Mouse (Mus musculus) lung, embryonic 15.5 days (tissue): ENCODE data around the gene Eci1. TPM values are rescaled to one million over a fixed set of nuclear protein-coding genes. Genes with fewer than 3 reads are reported as not detected.
A peak's percentile ranks its signal among the peaks of the same experiment; 100 is the strongest.

Experiments used
- ATAC-seq: fragments of 200-750 bp; cut with Nextera tagmentation; 2 replicates; pipeline ENCODE4 v1.8.0; 2017; ENCODE audit warnings: moderate number of reproducible peaks, borderline replicate concordance; ENCODE audit not compliant: low FRiP score, low TSS enrichment; ENCODE audit errors: extremely low read depth
- H3K27ac ChIP-seq: fragments of 300-500 bp; sonication (generic); 2 replicates; pipeline ENCODE4 v1.5.1; 2015; ENCODE audit warnings: moderate library complexity, mild to moderate bottlenecking, inconsistent platforms
- H3K27me3 ChIP-seq: fragments of 300-500 bp; sonication (generic); 2 replicates; pipeline ENCODE4 v1.6.1; 2015; ENCODE audit warnings: inconsistent platforms
- H3K36me3 ChIP-seq: fragments of 300-500 bp; sonication (generic); 2 replicates; pipeline ENCODE4 v1.6.1; 2015; ENCODE audit warnings: inconsistent platforms
- H3K4me1 ChIP-seq: fragments of 300-500 bp; sonication (generic); 2 replicates; pipeline ENCODE4 v1.6.1; 2015; ENCODE audit warnings: inconsistent platforms
- H3K4me2 ChIP-seq: fragments of 300-500 bp; sonication (generic); 2 replicates; pipeline ENCODE4 v1.6.1; 2015; ENCODE audit warnings: inconsistent platforms, mild to moderate bottlenecking, moderate library complexity
- H3K4me3 ChIP-seq: fragments of 300-500 bp; sonication (generic); 2 replicates; pipeline ENCODE4 v1.5.1; 2015; ENCODE audit warnings: mild to moderate bottlenecking, inconsistent platforms
- H3K9ac ChIP-seq: fragments of 300-500 bp; sonication (generic); 2 replicates; pipeline ENCODE4 v1.6.1; 2015; ENCODE audit warnings: inconsistent platforms
- H3K9me3 ChIP-seq: fragments of 300-500 bp; sonication (generic); 2 replicates; pipeline ENCODE4 v1.6.1; 2016; ENCODE audit warnings: inconsistent platforms
- WGBS: fragments of 180-500 bp; shearing (Covaris S2); methylation state at CpG from one replicate; pipeline ENCODE4 v1.1.7; 2015; 5-methylcytosine and 5-hydroxymethylcytosine counted together
- polyA plus RNA-seq: library from polyadenylated mRNA; unstranded; fragments of >200 nt; fragmentation: Nextera tagmentation; extraction: Ambion mirVana; gene quantifications from 2 replicates; pipeline ENCODE4 v1.2.1, GENCODE M21; 2015

Gene Eci1
- polyA plus RNA-seq, 1 experiment from 2014 or later = 90.4 TPM

GRCm38 (mm10) chr17:24488662-24489264 lies 62.3 kb downstream of the Eci1 start:
- Histone ChIP-seq H3K9me3 (no peaks in the 10 kb centered on the region), H3K36me3 (no peaks in the 10 kb centered on the region), H3K4me2 (peak overlapping the region; percentile 100), H3K27ac (no peak overlapping the region), H3K27me3 (peaks cover 44% of the 10 kb centered on the region), H3K4me3 (peak overlapping the region; percentile 54), H3K4me1 (peaks cover 13% of the 10 kb centered on the region), H3K9ac (peak overlapping the region; percentile 57)
- ATAC-seq = peak; percentile 66
- WGBS = 0% methylated on average over 29 of the region's 81 CpGs

Other genes starting within 250 kb of the Eci1 start
- 4.7 and 5.4 TPM in 2 replicates for gene Tbc1d24, start 221.1 kb upstream of the Eci1 start, polyA plus RNA-seq
- 6.1 and 6.7 TPM in 2 replicates for gene Ntn3, start 217.1 kb upstream of the Eci1 start, polyA plus RNA-seq
- 11.5 and 12.4 TPM in 2 replicates for gene Tedc2, start 205.8 kb upstream of the Eci1 start, polyA plus RNA-seq
- 71.7 and 77.0 TPM in 2 replicates for gene Ccnf, start 175.2 kb upstream of the Eci1 start, polyA plus RNA-seq
- gene Abca17, start 75.6 kb upstream of the Eci1 start, polyA plus RNA-seq = 0.21 and 0.35 TPM in 2 replicates
- 18.2 and 23.1 TPM in 2 replicates for gene Abca3, start 74.7 kb upstream of the Eci1 start, polyA plus RNA-seq
- 258 and 262 TPM in 2 replicates for gene Rnps1, start 12.1 kb upstream of the Eci1 start, polyA plus RNA-seq
- gene Dnase1l2, start 16.5 kb downstream of the Eci1 start, polyA plus RNA-seq = 1.9 and 2.0 TPM in 2 replicates
- gene E4f1, start 43.7 kb downstream of the Eci1 start, polyA plus RNA-seq = 26.0 and 35.4 TPM in 2 replicates
- gene Pgp, start 43.8 kb downstream of the Eci1 start, polyA plus RNA-seq = 56.2 and 57.4 TPM in 2 replicates
- not detected in 2 replicates for gene Bricd5, start 47.2 kb downstream of the Eci1 start, polyA plus RNA-seq
- 31.6 and 34.5 TPM in 2 replicates for gene Mlst8, start 52.4 kb downstream of the Eci1 start, polyA plus RNA-seq
- gene Caskin1, start 62.0 kb downstream of the Eci1 start, polyA plus RNA-seq = 0.97 and 1.0 TPM in 2 replicates
- gene Traf7, start 101.3 kb downstream of the Eci1 start, polyA plus RNA-seq = 96.7 and 106 TPM in 2 replicates
- gene Rab26, start 107.6 kb downstream of the Eci1 start, polyA plus RNA-seq = 2.3 and 3.3 TPM in 2 replicates
- 24.7 and 30.2 TPM in 2 replicates for gene Pkd1, start 123.2 kb downstream of the Eci1 start, polyA plus RNA-seq
- 48.2 and 53.5 TPM in 2 replicates for gene Tsc2, start 206.0 kb downstream of the Eci1 start, polyA plus RNA-seq
- gene Nthl1, start 206.0 kb downstream of the Eci1 start, polyA plus RNA-seq = 17.2 and 19.6 TPM in 2 replicates
- 87.3 and 92.4 TPM in 2 replicates for gene Slc9a3r2, start 223.7 kb downstream of the Eci1 start, polyA plus RNA-seq
- 2.1 and 2.3 TPM in 2 replicates for gene Npw, start 231.8 kb downstream of the Eci1 start, polyA plus RNA-seq
- 21.2 and 22.2 TPM in 2 replicates for gene Zfp598, start 243.0 kb downstream of the Eci1 start, polyA plus RNA-seq